Mouse (Mus musculus) intestine, embryonic 16.5 days (tissue): ENCODE data around the gene Capn9. TPM values are rescaled to one million over a fixed set of nuclear protein-coding genes. Genes with fewer than 3 reads are reported as not detected.

ENCODE experiments used
- ATAC-seq: fragments of 200-750 bp; cut with Nextera tagmentation; 2 replicates; pipeline ENCODE4 v1.8.0; 2017; ENCODE audit warnings: moderate TSS enrichment, moderate library complexity
- H3K27ac ChIP-seq: fragments of 300-500 bp; sonication (generic); 2 replicates; pipeline ENCODE4 v1.5.1; 2014; ENCODE audit warnings: mild to moderate bottlenecking, low read length
- H3K27me3 ChIP-seq: fragments of 300-500 bp; sonication (generic); replicated peaks from 2 replicates; pipeline ENCODE4 v1.6.1; 2014; ENCODE audit warnings: low read length, control low read depth, mixed read lengths; ENCODE audit not compliant: control insufficient read depth, insufficient read depth
- H3K36me3 ChIP-seq: fragments of 300-500 bp; sonication (generic); 2 replicates; pipeline ENCODE4 v1.6.1; 2014; ENCODE audit warnings: low read length, control low read depth; ENCODE audit not compliant: control insufficient read depth, insufficient read depth
- H3K4me1 ChIP-seq: fragments of 300-500 bp; sonication (generic); 2 replicates; pipeline ENCODE4 v1.6.1; 2014; ENCODE audit warnings: low read length, control low read depth, mixed read lengths; ENCODE audit not compliant: control insufficient read depth, insufficient read depth
- H3K4me2 ChIP-seq: fragments of 300-500 bp; sonication (generic); 2 replicates; pipeline ENCODE4 v1.6.1; 2014; ENCODE audit warnings: low read depth, low read length, control low read depth
- H3K4me3 ChIP-seq: fragments of 300-500 bp; sonication (generic); 2 replicates; pipeline ENCODE4 v1.5.1; 2014; ENCODE audit warnings: mild to moderate bottlenecking, low read length
- H3K9ac ChIP-seq: fragments of 300-500 bp; sonication (generic); 2 replicates; pipeline ENCODE4 v1.6.1; 2014; ENCODE audit warnings: low read depth, low read length
- H3K9me3 ChIP-seq: fragments of 300-500 bp; sonication (generic); 2 replicates; pipeline ENCODE4 v1.6.1; 2016; ENCODE audit warnings: low read length, control low read depth; ENCODE audit not compliant: control insufficient read depth
- WGBS: fragments of 180-500 bp; shearing (Covaris S2); extraction: QIAGEN DNeasy Blood & Tissue Kit; methylation state at CpG from one replicate; pipeline ENCODE4 v1.1.7; 2014; 5-methylcytosine and 5-hydroxymethylcytosine counted together
- polyA plus RNA-seq: library from polyadenylated mRNA; unstranded; fragments of >200 nt; fragmentation: Nextera tagmentation; extraction: Ambion mirVana; gene quantifications from 2 replicates; pipeline ENCODE4 v1.2.1, GENCODE M21; 2015

The Capn9 gene
- polyA plus RNA-seq, 1 experiment from 2014 or later: 2.9 TPM

DNA sequence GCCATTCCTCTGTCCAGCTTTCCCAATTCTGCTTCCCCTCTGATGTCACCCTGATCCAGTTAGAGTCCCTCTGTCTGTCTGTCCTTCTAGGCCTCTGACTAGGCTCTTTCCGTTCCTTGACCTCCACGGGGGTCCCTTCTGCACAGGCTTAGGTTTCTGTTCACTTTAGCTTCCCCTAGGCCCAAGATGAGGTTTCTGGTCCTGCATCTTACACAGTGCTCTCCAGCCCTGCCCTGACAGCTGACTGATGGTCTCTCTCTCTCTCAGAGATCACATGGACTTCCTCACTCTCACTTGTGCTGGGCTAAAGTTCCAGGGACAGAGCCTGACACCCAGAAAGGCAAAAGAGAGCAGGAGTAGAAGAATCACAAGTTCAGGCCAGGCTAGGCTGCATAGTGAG is 10.6 kb downstream of the Capn9 start:
- no peak overlapping the region for H3K27ac ChIP-seq
- 90% methylated on average over 2 of the region's 2 CpGs for WGBS
- ATAC-seq: no peak

GRCm38 (mm10) chr8:124589393-124589792 is 13.5 kb downstream of the Capn9 start:
- WGBS: 75% methylated on average over 4 of the region's 4 CpGs
- peaks cover 4% of the 10 kb centered on the region; the same call in 1 of the 2 replicates for H3K4me1 ChIP-seq
- no peak for ATAC-seq

More for the DNA sequence above, 10.6 kb downstream of the Capn9 start:
- H3K4me3 ChIP-seq: no peak overlapping the region
- H3K4me2 ChIP-seq: no peak overlapping the region
- H3K9ac ChIP-seq: no peak overlapping the region; the same call in 1 of the 2 replicates
- H3K4me1 ChIP-seq: peaks cover 4% of the 10 kb centered on the region; the same call in 1 of the 2 replicates
- H3K27me3 ChIP-seq: no peaks in the 10 kb centered on the region
- H3K9me3 ChIP-seq: no peaks in the 10 kb centered on the region
- H3K36me3 ChIP-seq: no peaks in the 10 kb centered on the region

GRCm38 (mm10) chr8:124604066-124604465 is 28.2 kb downstream of the Capn9 start:
- ATAC-seq: no peak

More at GRCm38 (mm10) chr8:124589393-124589792, 13.5 kb downstream of the Capn9 start:
- Histone ChIP-seq H3K27ac (no peak overlapping the region), H3K9ac (no peak overlapping the region), H3K4me3 (no peak overlapping the region), H3K27me3 (no peaks in the 10 kb centered on the region), H3K9me3 (no peaks in the 10 kb centered on the region), H3K4me2 (no peak overlapping the region), H3K36me3 (no peaks in the 10 kb centered on the region)

DNA sequence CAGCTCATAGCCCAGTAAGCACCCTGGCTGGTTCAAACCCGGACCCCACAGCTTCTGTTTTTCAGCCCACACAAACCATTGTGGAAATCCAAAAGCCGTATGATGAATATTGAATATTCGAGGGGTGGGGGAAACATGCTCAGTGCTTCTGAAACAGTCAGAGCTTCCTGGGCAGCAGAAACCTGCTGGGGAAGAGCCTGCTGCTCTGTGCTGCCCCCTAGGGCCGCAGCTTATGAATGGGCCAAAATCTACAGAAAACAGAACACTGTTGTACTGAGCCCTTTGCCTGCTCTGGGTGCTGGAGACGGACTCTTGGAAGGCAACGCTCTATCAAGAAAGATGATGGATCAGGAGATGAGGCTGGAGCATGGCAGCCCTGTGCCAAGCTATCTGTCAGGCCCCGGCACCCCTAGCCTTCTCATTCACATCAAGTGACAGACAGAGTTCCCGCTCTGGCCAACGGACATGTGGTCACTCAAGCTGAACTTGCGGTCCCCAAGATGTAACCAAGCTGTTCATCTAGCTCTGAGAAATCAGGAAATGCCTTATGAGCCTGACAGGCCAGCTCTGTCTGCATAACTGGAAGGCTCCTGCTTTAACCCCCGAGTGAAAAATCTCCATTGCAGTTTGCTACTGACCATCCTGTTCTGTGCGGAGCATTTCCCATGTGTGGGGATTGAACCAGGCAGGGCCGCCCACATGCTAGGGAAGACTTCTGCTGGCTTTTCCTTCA is 32.5 kb downstream of the Capn9 start:
- H3K36me3 ChIP-seq: no peaks in the 10 kb centered on the region
- H3K9me3 ChIP-seq: no peaks in the 10 kb centered on the region
- no peak overlapping the region for H3K4me3 ChIP-seq
- H3K4me2 ChIP-seq: no peak overlapping the region
- ATAC-seq: no peak
- no peaks in the 10 kb centered on the region for H3K4me1 ChIP-seq
- H3K27ac ChIP-seq: no peak overlapping the region
- H3K9ac ChIP-seq: no peak overlapping the region
- 70% methylated on average over 13 of the region's 13 CpGs for WGBS
- H3K27me3 ChIP-seq: no peaks in the 10 kb centered on the region

More at GRCm38 (mm10) chr8:124604066-124604465, 28.2 kb downstream of the Capn9 start:
- Histone ChIP-seq H3K4me3 (no peak overlapping the region), H3K27me3 (no peaks in the 10 kb centered on the region), H3K9ac (no peak overlapping the region), H3K27ac (no peak overlapping the region), H3K4me1 (no peaks in the 10 kb centered on the region), H3K36me3 (no peaks in the 10 kb centered on the region), H3K9me3 (no peaks in the 10 kb centered on the region), H3K4me2 (no peak overlapping the region)
- 74% methylated on average over 5 of the region's 5 CpGs for WGBS

GRCm38 (mm10) chr8:124608972-124609353 is 33.1 kb downstream of the Capn9 start:
- Histone ChIP-seq H3K27me3 (no peaks in the 10 kb centered on the region), H3K9me3 (no peaks in the 10 kb centered on the region), H3K27ac (no peak overlapping the region), H3K36me3 (no peaks in the 10 kb centered on the region), H3K4me3 (no peak overlapping the region), H3K9ac (no peak overlapping the region), H3K4me1 (no peaks in the 10 kb centered on the region), H3K4me2 (no peak overlapping the region)
- WGBS: 60% methylated on average over 9 of the region's 9 CpGs
- ATAC-seq: no peak

GRCm38 (mm10) chr8:124614325-124614724 is 38.4 kb downstream of the Capn9 start:
- no peak overlapping the region for H3K9ac ChIP-seq
- 0 out of 2 replicates have a peak, but pooled peaks cover 3% of the 10 kb centered on the region for H3K27me3 ChIP-seq
- H3K9me3 ChIP-seq: no peaks in the 10 kb centered on the region
- no peaks in the 10 kb centered on the region; the same call in 1 of the 2 replicates for H3K4me1 ChIP-seq
- WGBS: 76% methylated on average over 6 of the region's 6 CpGs
- H3K4me3 ChIP-seq: no peak overlapping the region
- ATAC-seq: no peak
- H3K36me3 ChIP-seq: no peaks in the 10 kb centered on the region
- H3K27ac ChIP-seq: no peak overlapping the region
- no peak overlapping the region for H3K4me2 ChIP-seq

DNA sequence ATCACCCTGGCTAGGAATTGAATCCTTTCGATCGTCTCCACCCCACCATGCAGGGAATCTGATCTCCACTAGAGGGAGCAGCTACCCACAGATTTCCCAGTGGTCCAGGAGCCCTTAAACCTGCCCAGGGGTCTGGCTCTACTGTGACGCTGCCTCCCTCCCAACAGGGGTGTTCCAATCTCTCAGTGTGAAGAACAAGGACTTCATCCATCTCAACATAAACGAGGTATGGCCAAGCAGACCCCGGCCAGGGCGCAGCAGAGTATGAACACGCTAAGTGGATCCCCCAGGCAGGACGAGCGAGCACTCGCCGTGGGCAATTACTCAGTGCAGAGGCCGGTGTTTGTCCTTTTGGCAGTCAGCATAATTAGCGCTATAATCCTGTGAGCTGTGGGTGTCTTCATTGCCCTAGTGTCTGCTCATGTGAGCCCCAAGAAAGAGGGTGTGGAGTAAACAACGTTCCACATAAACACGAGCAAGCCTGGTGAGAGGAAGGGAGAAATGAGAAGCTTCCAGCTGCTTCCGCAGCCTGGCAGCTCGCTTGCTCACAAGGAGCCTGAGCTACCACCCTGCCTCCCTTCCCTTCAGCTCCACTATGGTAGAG is 41.5 kb downstream of the Capn9 start:
- Histone ChIP-seq H3K4me3 (peak overlapping the region; percentile 40), H3K4me1 (no peaks in the 10 kb centered on the region; the same call in 1 of the 2 replicates), H3K27me3 (0 out of 2 replicates have a peak, but pooled peaks cover 3% of the 10 kb centered on the region), H3K27ac (no peak overlapping the region), H3K9me3 (no peaks in the 10 kb centered on the region), H3K9ac (peak overlapping the region; percentile 60), H3K4me2 (peak overlapping the region; percentile 59), H3K36me3 (no peaks in the 10 kb centered on the region)
- ATAC-seq: peak; percentile 81
- 10% methylated on average over 17 of the region's 17 CpGs for WGBS

- H3K9me3 ChIP-seq: no peaks in the 10 kb centered on the region
These were observed 42.3 kb downstream of the Capn9 start for GRCm38 (mm10) chr8:124618252-124618651.

GRCm38 (mm10) chr8:124621255-124621654 is 45.3 kb downstream of the Capn9 start:
- no peaks in the 10 kb centered on the region; the same call in 1 of the 2 replicates for H3K4me1 ChIP-seq
- 66% methylated on average over 5 of the region's 5 CpGs for WGBS
- H3K9me3 ChIP-seq: no peaks in the 10 kb centered on the region
- ATAC-seq: no peak
- no peak overlapping the region for H3K4me3 ChIP-seq
- H3K9ac ChIP-seq: no peak overlapping the region
- H3K36me3 ChIP-seq: no peaks in the 10 kb centered on the region
- H3K27me3 ChIP-seq: 0 out of 2 replicates have a peak, but pooled peaks cover 3% of the 10 kb centered on the region
- no peak overlapping the region for H3K27ac ChIP-seq
- no peak overlapping the region for H3K4me2 ChIP-seq

More at GRCm38 (mm10) chr8:124618252-124618651, 42.3 kb downstream of the Capn9 start:
- ATAC-seq: no peak
- Histone ChIP-seq H3K27me3 (0 out of 2 replicates have a peak, but pooled peaks cover 3% of the 10 kb centered on the region), H3K4me1 (no peaks in the 10 kb centered on the region; the same call in 1 of the 2 replicates), H3K9ac (no peak overlapping the region), H3K27ac (no peak overlapping the region), H3K36me3 (no peaks in the 10 kb centered on the region), H3K4me2 (no peak overlapping the region), H3K4me3 (no peak overlapping the region)
- 57% methylated on average over 9 of the region's 9 CpGs for WGBS
